Mouse (Mus musculus) liver, embryonic 15.5 days (tissue): ENCODE data around the gene Sos2. TPM values are rescaled to one million over a fixed set of nuclear protein-coding genes. Genes with fewer than 3 reads are reported as not detected.
"Not testable (repeated sequence)": the region's sequence is repeated elsewhere in the genome, so short reads cannot be mapped to it uniquely, and the experiment has no call there.

Source experiments
- ATAC-seq: fragments of 200-750 bp; cut with Nextera tagmentation; 2 replicates; pipeline ENCODE4 v1.8.0; 2017; ENCODE audit warnings: moderate number of reproducible peaks, mild to moderate bottlenecking, moderate library complexity; ENCODE audit not compliant: insufficient read depth
- H3K27ac ChIP-seq: fragments of 300-500 bp; sonication (generic); replicated peaks from 2 replicates; pipeline ENCODE4 v1.5.1; 2015; ENCODE audit warnings: mild to moderate bottlenecking, inconsistent platforms
- H3K27me3 ChIP-seq: fragments of 300-500 bp; sonication (generic); 2 replicates; pipeline ENCODE4 v1.6.1; 2015; ENCODE audit warnings: mild to moderate bottlenecking, inconsistent platforms
- H3K36me3 ChIP-seq: fragments of 300-500 bp; sonication (generic); replicated peaks from 2 replicates; pipeline ENCODE4 v1.6.1; 2015; ENCODE audit warnings: moderate library complexity, mild to moderate bottlenecking, inconsistent platforms
- H3K4me1 ChIP-seq: fragments of 300-500 bp; sonication (generic); replicated peaks from 2 replicates; pipeline ENCODE4 v1.6.1; 2015; ENCODE audit warnings: inconsistent platforms
- H3K4me2 ChIP-seq: fragments of 300-500 bp; sonication (generic); 2 replicates; pipeline ENCODE4 v1.6.1; 2015; ENCODE audit warnings: moderate library complexity, mild to moderate bottlenecking, inconsistent platforms
- H3K4me3 ChIP-seq: fragments of 300-500 bp; sonication (generic); replicated peaks from 2 replicates; pipeline ENCODE4 v1.5.1; 2015; ENCODE audit warnings: mild to moderate bottlenecking, inconsistent platforms
- H3K9ac ChIP-seq: fragments of 300-500 bp; sonication (generic); 2 replicates; pipeline ENCODE4 v1.6.1; 2015; ENCODE audit warnings: moderate library complexity, mild to moderate bottlenecking, inconsistent platforms
- H3K9me3 ChIP-seq: fragments of 300-500 bp; sonication (generic); replicated peaks from 2 replicates; pipeline ENCODE4 v1.6.1; 2016; ENCODE audit warnings: inconsistent platforms
- WGBS: fragments of 180-500 bp; shearing (Covaris S2); methylation state at CpG from one replicate; pipeline ENCODE4 v1.1.7; 2015; ENCODE audit warnings: mixed read lengths; ENCODE audit not compliant: insufficient replicate concordance; 5-methylcytosine and 5-hydroxymethylcytosine counted together
- polyA plus RNA-seq: library from polyadenylated mRNA; unstranded; fragments of >200 nt; fragmentation: Nextera tagmentation; extraction: Ambion mirVana; gene quantifications from 2 replicates; pipeline ENCODE4 v1.2.1, GENCODE M21; 2015

Gene Sos2
- polyA plus RNA-seq, 1 experiment from 2014 or later: 3.3 TPM

GRCm38 (mm10) chr12:69674576-69675537 is 6.8 kb downstream of the Sos2 start:
- no peak overlapping the region for H3K9ac ChIP-seq
- H3K4me2 ChIP-seq: no peak overlapping the region
- ATAC-seq: no peak
- H3K27ac ChIP-seq: no peak overlapping the region
- no peaks in the 10 kb centered on the region for H3K36me3 ChIP-seq
- H3K4me1 ChIP-seq: peaks cover 26% of the 10 kb centered on the region
- WGBS: 72% methylated on average over 10 of the region's 10 CpGs
- no peak overlapping the region for H3K4me3 ChIP-seq
- no peaks in the 10 kb centered on the region for H3K9me3 ChIP-seq
- no peaks in the 10 kb centered on the region for H3K27me3 ChIP-seq

GRCm38 (mm10) chr12:69674176-69674575 is 7.5 kb downstream of the Sos2 start:
- no peak for ATAC-seq
- Histone ChIP-seq H3K9me3 (no peaks in the 10 kb centered on the region), H3K27me3 (no peaks in the 10 kb centered on the region), H3K9ac (no peak overlapping the region), H3K4me3 (no peak overlapping the region), H3K36me3 (no peaks in the 10 kb centered on the region), H3K4me2 (no peak overlapping the region), H3K27ac (no peak overlapping the region), H3K4me1 (peaks cover 24% of the 10 kb centered on the region)
- WGBS: 77% methylated on average over 1 of the region's 1 CpGs

GRCm38 (mm10) chr12:69666721-69667120 is 14.9 kb downstream of the Sos2 start:
- no peak overlapping the region for H3K4me3 ChIP-seq
- H3K4me1 ChIP-seq: no peaks in the 10 kb centered on the region; the same call in 1 of the 2 replicates
- no peaks in the 10 kb centered on the region for H3K36me3 ChIP-seq
- no peaks in the 10 kb centered on the region for H3K9me3 ChIP-seq
- H3K9ac ChIP-seq: no peak overlapping the region
- no peak for ATAC-seq
- H3K27me3 ChIP-seq: no peaks in the 10 kb centered on the region
- 82% methylated on average over 5 of the region's 5 CpGs for WGBS
- H3K4me2 ChIP-seq: no peak overlapping the region
- no peak overlapping the region for H3K27ac ChIP-seq

- no peak for ATAC-seq
- H3K9ac ChIP-seq: no peak overlapping the region
- WGBS: 75% methylated on average over 5 of the region's 5 CpGs
Measured at GRCm38 (mm10) chr12:69661658-69662057, 20.0 kb downstream of the Sos2 start.

GRCm38 (mm10) chr12:69653973-69654372 is 27.7 kb downstream of the Sos2 start:
- not testable (repeated sequence) for H3K4me3 ChIP-seq, H3K9me3 ChIP-seq, H3K9ac ChIP-seq, H3K4me1 ChIP-seq, H3K4me2 ChIP-seq, H3K27ac ChIP-seq, H3K27me3 ChIP-seq, H3K36me3 ChIP-seq
- ATAC-seq: peak; percentile 67

More at GRCm38 (mm10) chr12:69661658-69662057, 20.0 kb downstream of the Sos2 start:
- no peaks in the 10 kb centered on the region for H3K4me1 ChIP-seq
- H3K9me3 ChIP-seq: no peaks in the 10 kb centered on the region
- H3K36me3 ChIP-seq: no peaks in the 10 kb centered on the region
- H3K27ac ChIP-seq: no peak overlapping the region
- no peaks in the 10 kb centered on the region for H3K27me3 ChIP-seq
- H3K4me2 ChIP-seq: no peak overlapping the region
- H3K4me3 ChIP-seq: no peak overlapping the region

GRCm38 (mm10) chr12:69649511-69649910 is 32.1 kb downstream of the Sos2 start:
- WGBS: 64% methylated on average over 8 of the region's 8 CpGs
- no peak for ATAC-seq
- peaks cover 10% of the 10 kb centered on the region; the same call in 1 of the 2 replicates for H3K4me1 ChIP-seq

GRCm38 (mm10) chr12:69645821-69646616 is 35.6 kb downstream of the Sos2 start:
- no peak overlapping the region for H3K27ac ChIP-seq
- ATAC-seq: peak; percentile 64; the same call in 1 of the 2 replicates

More at GRCm38 (mm10) chr12:69649511-69649910, 32.1 kb downstream of the Sos2 start:
- Histone ChIP-seq H3K4me2 (no peak overlapping the region), H3K4me3 (no peak overlapping the region), H3K9ac (no peak overlapping the region), H3K27ac (no peak overlapping the region), H3K9me3 (no peaks in the 10 kb centered on the region), H3K36me3 (peaks cover 24% of the 10 kb centered on the region), H3K27me3 (no peaks in the 10 kb centered on the region)

GRCm38 (mm10) chr12:69644877-69645276 is 36.8 kb downstream of the Sos2 start:
- H3K27ac ChIP-seq: no peak overlapping the region
- H3K4me1 ChIP-seq: peaks cover 10% of the 10 kb centered on the region; the same call in 1 of the 2 replicates
- H3K9ac ChIP-seq: no peak overlapping the region
- 62% methylated on average over 3 of the region's 3 CpGs for WGBS
- no peak for ATAC-seq
- peaks cover 23% of the 10 kb centered on the region for H3K36me3 ChIP-seq
- H3K9me3 ChIP-seq: no peaks in the 10 kb centered on the region
- no peak overlapping the region for H3K4me3 ChIP-seq
- no peak overlapping the region for H3K4me2 ChIP-seq
- no peaks in the 10 kb centered on the region for H3K27me3 ChIP-seq

More at GRCm38 (mm10) chr12:69645821-69646616, 35.6 kb downstream of the Sos2 start:
- no peak overlapping the region for H3K9ac ChIP-seq
- no peaks in the 10 kb centered on the region for H3K27me3 ChIP-seq
- no peaks in the 10 kb centered on the region for H3K9me3 ChIP-seq
- 67% methylated on average over 8 of the region's 8 CpGs for WGBS
- H3K4me1 ChIP-seq: peaks cover 10% of the 10 kb centered on the region; the same call in 1 of the 2 replicates
- no peak overlapping the region for H3K4me2 ChIP-seq
- no peak overlapping the region for H3K4me3 ChIP-seq
- H3K36me3 ChIP-seq: peaks cover 17% of the 10 kb centered on the region

- Histone ChIP-seq H3K27me3 (no peaks in the 10 kb centered on the region), H3K9ac (no peak overlapping the region), H3K4me2 (no peak overlapping the region), H3K4me3 (no peak overlapping the region), H3K36me3 (peaks cover 27% of the 10 kb centered on the region), H3K4me1 (peaks cover 10% of the 10 kb centered on the region; the same call in 1 of the 2 replicates), H3K27ac (no peak overlapping the region), H3K9me3 (no peaks in the 10 kb centered on the region)
- no peak for ATAC-seq
- WGBS: 66% methylated on average over 5 of the region's 5 CpGs
Measured at GRCm38 (mm10) chr12:69642877-69643276, 38.8 kb downstream of the Sos2 start.

GRCm38 (mm10) chr12:69634761-69635160 is 46.9 kb downstream of the Sos2 start:
- no peak overlapping the region for H3K9ac ChIP-seq
- H3K27me3 ChIP-seq: no peaks in the 10 kb centered on the region
- no peaks in the 10 kb centered on the region for H3K9me3 ChIP-seq
- peaks cover 23% of the 10 kb centered on the region for H3K36me3 ChIP-seq
- ATAC-seq: no peak
- WGBS: 66% methylated on average over 3 of the region's 3 CpGs
- no peak overlapping the region for H3K4me2 ChIP-seq
- no peak overlapping the region for H3K4me3 ChIP-seq
- H3K27ac ChIP-seq: no peak overlapping the region
- no peaks in the 10 kb centered on the region for H3K4me1 ChIP-seq

GRCm38 (mm10) chr12:69618590-69618989 is 63.1 kb downstream of the Sos2 start:
- H3K27ac ChIP-seq, H3K4me1 ChIP-seq, H3K4me2 ChIP-seq, H3K9me3 ChIP-seq, H3K27me3 ChIP-seq, H3K4me3 ChIP-seq, H3K9ac ChIP-seq, ATAC-seq: not testable (repeated sequence)
- WGBS: 58% methylated on average over 5 of the region's 5 CpGs
- H3K36me3 ChIP-seq: peaks cover 44% of the 10 kb centered on the region
